Mouse (Mus musculus): ENCODE results near the gene Slc45a3. TPM values are rescaled to one million over a fixed set of nuclear protein-coding genes. Genes with fewer than 3 reads are reported as not detected.

The Slc45a3 gene
- 41.4 and 55.6 TPM in 2 replicates for polyA plus RNA-seq (2012; rRNA removed)

DNA sequence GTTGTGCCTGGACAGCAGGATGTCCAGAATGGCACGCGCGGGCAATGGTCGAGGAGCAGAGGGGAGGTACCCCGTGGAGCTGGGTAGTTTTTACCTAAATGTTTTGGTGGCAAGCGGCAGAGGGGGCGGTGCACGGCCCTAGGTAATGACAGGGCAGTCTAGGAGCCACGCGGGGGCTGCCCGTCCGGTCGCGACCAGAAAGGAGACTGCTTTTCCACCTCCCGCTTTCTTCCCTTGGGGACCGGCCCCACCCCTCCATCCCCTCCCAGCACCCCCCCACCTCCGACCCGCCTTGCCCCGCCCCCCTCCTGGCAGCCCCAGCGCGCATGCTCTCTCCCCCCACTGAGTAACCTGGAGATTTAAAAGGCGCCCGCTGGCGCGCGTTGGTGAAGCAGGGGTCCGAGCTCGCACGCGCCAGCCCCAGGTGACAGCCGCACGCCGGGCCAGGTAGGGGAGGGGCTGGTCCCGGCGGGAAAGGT, at the start of gene Slc45a3:
Slc45a3 (plus strand) TSS at position 362 of the 479 bp plus-strand sequence.

DNA sequence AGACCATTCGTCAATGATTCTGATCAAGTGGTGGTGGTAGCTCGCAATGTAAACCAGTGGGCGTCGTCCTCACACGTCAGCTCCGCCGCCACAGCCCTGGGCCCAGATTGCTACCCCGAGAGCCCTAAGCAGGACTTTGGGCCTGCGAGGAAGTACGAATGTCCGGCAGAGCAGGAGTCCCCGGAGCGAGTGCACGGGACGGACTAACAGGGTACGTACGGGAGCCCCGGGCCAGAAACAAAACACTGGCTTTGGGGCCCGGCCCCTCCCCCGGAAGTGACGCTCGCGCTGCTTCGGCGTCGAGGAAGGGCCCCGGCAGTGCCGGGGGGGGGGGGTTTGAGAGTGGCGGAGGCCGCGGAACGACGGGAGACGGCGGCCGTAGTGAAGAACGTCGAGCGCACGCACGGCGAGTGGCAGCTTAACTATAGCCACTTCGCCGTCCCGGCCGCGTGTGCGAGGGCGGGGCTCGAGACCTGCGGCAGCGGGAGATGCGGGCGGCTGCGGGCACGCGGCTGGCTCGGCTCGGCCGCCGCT, 44.6 kb downstream of the Slc45a3 start, which contains the start of gene Elk4:
Elk4 (plus strand) TSS at position 326 of the 534 bp plus-strand sequence.

Other genes starting within 250 kb of the Slc45a3 start
- not detected in 2 replicates for gene Slc26a9, start 218.9 kb upstream of the Slc45a3 start, polyA plus RNA-seq (2012; rRNA removed)
- gene Pm20d1, start 165.6 kb upstream of the Slc45a3 start, polyA plus RNA-seq (2012; rRNA removed), result 4.8 and 9.6 TPM in 2 replicates
- 21.6 and 34.4 TPM in 2 replicates for gene Slc41a1, start 135.5 kb upstream of the Slc45a3 start, polyA plus RNA-seq (2012; rRNA removed)
- 20.8 and 24.5 TPM in 2 replicates for gene Rab29, start 95.7 kb upstream of the Slc45a3 start, polyA plus RNA-seq (2012; rRNA removed)
- 2.8 and 3.1 TPM in 2 replicates for gene Nucks1, start 52.4 kb upstream of the Slc45a3 start, polyA plus RNA-seq (2012; rRNA removed)
- 13.9 and 18.4 TPM in 2 replicates for gene Elk4, start 44.6 kb downstream of the Slc45a3 start, polyA plus RNA-seq (2012; rRNA removed)
- gene Mfsd4a, start 105.1 kb downstream of the Slc45a3 start, polyA plus RNA-seq (2012; rRNA removed), result 269 and 311 TPM in 2 replicates
- 29.5 and 32.2 TPM in 2 replicates for gene Cdk18, start 176.7 kb downstream of the Slc45a3 start, polyA plus RNA-seq (2012; rRNA removed)
- 0.12 TPM in 1 of 2 replicates, not detected in the other for gene Lemd1, start 228.5 kb downstream of the Slc45a3 start, polyA plus RNA-seq (2012; rRNA removed)
- 0.03 TPM in 1 of 2 replicates, not detected in the other for gene AC124108.1, start 228.5 kb downstream of the Slc45a3 start, polyA plus RNA-seq (2012; rRNA removed)

Data from colon, adult 2 months (tissue).